Mouse (Mus musculus) lung, adult 2 months (tissue): ENCODE results near the gene Gramd1b.

ENCODE experiments used
- CTCF ChIP-seq: fragments of 200-500 bp; IDR thresholded peaks from 2 replicates; pipeline ENCODE4 v1.5.1; 2011; ENCODE audit warnings: mild to moderate bottlenecking, low read length, control low read depth; ENCODE audit not compliant: insufficient read depth
- POLR2A ChIP-seq: fragments of 200-500 bp; IDR thresholded peaks from 2 replicates; pipeline ENCODE4 v1.6.1; 2011; ENCODE audit warnings: low read depth, mild to moderate bottlenecking, control low read depth, low read length, borderline replicate concordance; ENCODE audit errors: extremely low read depth

DNA sequence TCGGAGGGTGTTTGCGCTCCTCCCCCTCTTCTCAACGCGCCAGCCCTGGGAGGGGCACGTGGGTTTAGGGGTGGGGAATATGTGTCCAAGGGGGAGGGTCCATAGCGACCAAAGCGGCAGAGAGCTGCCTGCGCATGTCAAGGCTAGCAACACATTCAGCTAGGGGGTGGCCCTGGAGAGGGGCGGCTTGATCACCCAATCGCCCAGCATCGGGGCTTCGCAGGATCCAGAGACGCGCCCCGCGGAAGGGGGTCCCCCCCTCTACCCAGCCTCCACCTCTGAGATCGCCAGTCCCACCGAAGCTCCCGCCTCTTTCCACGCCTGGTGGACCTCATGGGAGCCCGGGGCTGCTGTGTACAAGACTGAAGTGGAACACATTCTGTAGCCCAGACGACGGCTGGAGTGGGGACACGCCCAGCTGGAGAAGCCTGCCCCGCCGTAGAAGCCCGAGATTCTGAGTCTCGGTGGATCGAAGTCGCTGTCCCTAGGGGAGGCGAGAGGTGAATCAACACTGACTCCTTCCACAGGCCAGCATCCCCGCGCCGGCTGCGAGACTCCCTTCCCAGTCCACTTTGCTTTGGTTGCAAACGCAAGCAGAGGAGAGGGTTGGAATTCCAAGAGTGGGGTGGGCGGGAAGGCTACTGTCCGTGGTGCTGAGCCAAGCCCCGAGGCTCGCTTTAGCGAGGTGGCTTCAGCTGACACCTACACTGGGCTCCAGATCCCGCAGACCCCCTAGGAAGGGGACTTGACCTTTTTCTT, 261.9 kb downstream of the Gramd1b start, which contains the start of gene Scn3b:
- TF ChIP-seq CTCF = no peak
- TF ChIP-seq POLR2A = no peak
